Mouse (Mus musculus) fat pad, adult 2 months (tissue): ENCODE data around the gene Elp4.

Experiments used
- DNase-seq: peaks from one replicate; pipeline ENCODE4 v3.0.0-alpha.2; 2011; ENCODE audit warnings: low read depth, low spot score; ENCODE audit errors: extremely low read depth

The Elp4 gene

GRCm38 (mm10) chr2:105659926-105660873 is 244.2 kb downstream of the Elp4 start:
- DNase-seq, result no peak

DNA sequence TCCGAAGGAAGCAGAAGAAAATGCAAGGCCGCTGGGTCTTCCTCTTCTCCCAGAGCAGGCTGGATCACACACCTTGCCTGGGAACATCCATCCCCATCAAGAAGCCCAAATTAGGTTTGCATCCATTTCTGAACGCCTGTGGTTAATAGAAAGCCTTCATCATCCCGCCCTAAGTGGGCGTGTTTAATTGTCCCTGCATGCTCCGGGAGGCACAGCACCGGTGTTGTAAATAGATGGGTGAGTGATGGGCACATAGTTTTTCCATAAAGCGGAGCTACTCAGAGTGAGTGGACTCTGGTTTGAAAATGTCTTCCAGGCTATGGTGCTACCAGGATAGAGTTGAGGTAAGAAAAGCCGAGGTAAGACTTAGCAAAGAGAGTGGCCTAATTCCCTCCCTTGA is 245.0 kb downstream of the Elp4 start:
- no peak for DNase-seq

GRCm38 (mm10) chr2:105656456-105656855 is 247.9 kb downstream of the Elp4 start:
- no peak for DNase-seq
